Mouse (Mus musculus) left cerebral cortex, adult 18-20 months (tissue): ENCODE data around the gene Ubl3. TPM values are rescaled to one million over a fixed set of nuclear protein-coding genes. Genes with fewer than 3 reads are reported as not detected.

Experiments used
- DNase-seq, 2 experiments: peaks; one replicate each; pipeline ENCODE4 v3.0.0; 2021 to 2022; ENCODE audit warnings: low spot score in 2 of 2, mixed read lengths in 1 of 2
- long read RNA-seq, 2 experiments: library from polyadenylated mRNA; stranded (forward); transcript quantifications; one replicate each; pipeline ENCODE4 v2.0.0; 2021
- total RNA-seq, 2 experiments: library from RNA; stranded (reverse); gene quantifications; 2 replicates each; pipeline ENCODE4 v1.2.3; 2021

The Ubl3 gene
- 100 to 1,000 TPM; 244 to 266 TPM for total RNA-seq
- long read RNA-seq, experiment 1, full-length matches to known transcripts: 416 of 434 reads
- long read RNA-seq, experiment 1, partial matches to known transcripts: 7 of 434 reads
- long read RNA-seq, experiment 1, other reads (novel, unspliced or antisense): 11 of 434 reads
- long read RNA-seq, experiment 2, transcript Ubl3-204 (6 exons, 2,064 nt): minor isoform, 64 of 335 reads
- long read RNA-seq, experiment 2, transcript Ubl3-201 (5 exons, 2,537 nt): major isoform, 256 of 335 reads
- long read RNA-seq, experiment 2, partial matches to known transcripts: 4 of 335 reads
- long read RNA-seq, experiment 2, other reads (novel, unspliced or antisense): 11 of 335 reads

DNA sequence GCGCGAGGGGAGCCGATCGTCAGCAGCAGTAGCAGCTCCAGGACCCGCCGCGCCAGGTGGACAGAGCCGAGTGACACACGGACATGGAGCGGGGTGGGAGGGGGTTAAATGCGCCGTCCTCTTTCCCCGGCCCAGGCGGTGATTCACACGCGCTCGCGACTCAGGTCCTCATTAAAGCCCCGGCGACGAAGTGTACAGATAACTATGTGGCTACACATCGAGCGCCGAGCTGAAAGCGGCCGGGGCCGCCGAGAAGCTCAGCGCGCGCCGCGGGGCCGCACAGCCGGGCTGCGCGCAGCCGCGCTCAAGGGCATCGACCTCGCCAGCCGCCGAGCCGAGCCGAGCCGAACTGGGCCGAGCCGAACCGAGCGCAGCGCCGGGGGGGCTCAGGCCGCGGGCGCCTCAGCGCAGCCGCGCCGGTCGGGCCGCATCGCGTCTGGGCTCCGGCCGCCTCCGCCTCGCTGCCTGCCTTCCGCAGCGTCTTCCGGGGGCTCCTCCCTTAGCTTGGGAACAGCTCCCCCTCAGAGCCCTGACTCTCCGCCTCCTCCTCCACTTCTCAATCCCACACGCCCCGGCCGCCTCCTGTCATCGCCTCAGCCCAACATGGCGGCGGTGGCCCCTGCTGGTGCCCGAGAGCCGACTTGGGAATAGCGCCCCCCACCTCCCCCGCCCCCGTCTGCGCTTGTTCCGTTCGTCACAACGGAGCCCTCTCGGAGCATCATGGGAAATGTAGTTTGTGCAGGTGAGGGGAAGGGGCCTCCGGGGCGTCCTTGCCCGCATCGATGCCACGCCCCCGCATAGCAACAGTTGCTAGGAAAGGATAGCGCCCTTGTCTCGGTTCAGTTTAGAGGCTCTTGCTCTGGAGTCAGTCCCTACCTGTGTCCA lies at the start of gene Ubl3:
Gene Ubl3, minus strand, starts transcription at position 603 of the 885 bp plus-strand sequence.
- DNase-seq: peak; percentile 85 to 89

- DNase-seq: no peak
Observed at GRCm38 (mm10) chr5:148598376-148598775, 45.8 kb upstream of the Ubl3 start.

DNA sequence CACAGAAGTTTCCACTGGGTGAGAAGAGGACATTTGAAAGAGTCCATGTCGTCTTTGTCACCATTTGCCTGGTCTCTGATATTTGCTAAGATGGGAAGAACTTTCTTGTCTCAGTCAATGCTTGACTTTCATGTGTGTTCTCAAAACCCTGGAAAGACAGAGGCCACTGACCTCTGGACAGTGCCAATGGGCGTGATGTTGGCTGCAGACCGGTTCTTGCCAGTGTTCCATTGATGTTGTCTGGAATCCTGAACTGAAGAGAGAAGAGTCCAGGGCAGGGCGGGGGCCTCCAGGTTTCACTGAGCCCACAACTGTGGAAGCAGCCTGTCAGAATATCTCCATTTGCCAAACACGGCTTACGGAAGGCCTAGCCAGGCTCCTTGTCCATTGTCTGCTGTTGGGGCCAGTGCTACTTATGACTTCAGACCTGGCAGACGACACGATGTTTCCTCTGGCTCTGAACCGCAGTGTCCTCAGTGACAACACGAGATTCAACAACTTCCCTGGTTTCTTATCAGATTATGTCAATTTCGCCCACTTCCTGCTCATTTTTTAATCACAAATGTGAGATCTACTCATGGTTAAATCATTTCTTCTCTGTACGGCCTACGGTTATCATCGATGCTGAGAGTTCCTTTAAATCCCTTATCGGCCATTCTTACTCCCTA lies 43.6 kb upstream of the Ubl3 start:
- DNase-seq: no peak

DNA sequence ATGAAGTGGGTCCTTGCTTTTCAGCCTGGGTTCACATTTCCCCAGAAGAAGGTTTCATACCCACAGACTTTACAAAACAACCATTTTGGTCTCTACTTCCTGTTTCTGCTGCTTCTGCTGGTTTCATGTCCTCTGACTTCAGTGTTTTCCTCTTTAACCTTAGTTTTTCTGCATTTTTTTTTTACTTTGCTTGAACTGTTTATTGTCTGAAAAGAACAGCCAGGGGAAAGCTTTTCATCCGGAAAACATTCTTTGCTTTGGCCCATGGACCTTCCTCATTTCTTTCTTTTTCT lies 42.8 kb upstream of the Ubl3 start:
- no peak for DNase-seq

GRCm38 (mm10) chr5:148594693-148595458 lies 42.3 kb upstream of the Ubl3 start:
- no peak for DNase-seq

DNA sequence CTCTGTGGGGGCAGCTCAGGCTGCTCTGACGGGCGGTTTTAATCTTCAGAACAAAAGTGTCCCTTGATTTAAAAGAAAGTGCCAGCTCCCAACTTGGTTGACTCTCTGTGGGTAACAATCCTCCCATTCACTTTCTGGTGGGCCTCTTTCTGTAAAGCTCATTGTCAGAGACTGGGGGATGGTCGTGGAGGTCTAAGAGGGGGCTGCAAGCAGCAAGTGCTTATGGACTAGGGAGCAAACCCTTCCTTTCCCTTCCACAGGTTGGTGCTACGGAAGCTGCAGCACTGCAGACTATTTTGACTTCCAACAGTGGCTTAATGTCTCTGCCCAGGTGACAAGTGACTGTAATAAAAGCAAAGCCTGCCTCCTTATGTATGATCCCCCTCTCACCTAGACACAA lies 41.0 kb upstream of the Ubl3 start:
- DNase-seq: no peak

DNA sequence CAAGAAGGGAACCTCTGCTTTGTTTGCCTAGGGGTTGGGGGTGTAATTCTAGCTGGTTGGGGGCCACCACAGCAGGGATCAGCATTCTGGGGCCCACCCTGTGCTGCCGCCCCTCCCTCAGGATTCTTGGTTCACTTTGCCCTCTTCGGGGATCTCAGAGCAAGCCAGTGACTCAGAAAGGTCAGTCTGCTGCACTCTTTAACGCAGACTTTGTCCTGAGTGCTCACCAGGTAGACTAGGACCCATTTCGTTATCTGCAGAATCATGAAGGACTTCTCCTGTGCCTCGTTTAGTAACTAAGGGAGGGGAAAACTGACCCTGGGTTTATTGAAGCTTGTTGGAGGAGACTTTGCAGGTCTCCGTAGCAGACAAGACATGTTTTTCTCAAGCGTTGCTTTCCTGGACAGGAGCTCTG lies 38.9 kb upstream of the Ubl3 start:
- no peak for DNase-seq

GRCm38 (mm10) chr5:148590603-148591447 lies 38.2 kb upstream of the Ubl3 start:
- no peak for DNase-seq

DNA sequence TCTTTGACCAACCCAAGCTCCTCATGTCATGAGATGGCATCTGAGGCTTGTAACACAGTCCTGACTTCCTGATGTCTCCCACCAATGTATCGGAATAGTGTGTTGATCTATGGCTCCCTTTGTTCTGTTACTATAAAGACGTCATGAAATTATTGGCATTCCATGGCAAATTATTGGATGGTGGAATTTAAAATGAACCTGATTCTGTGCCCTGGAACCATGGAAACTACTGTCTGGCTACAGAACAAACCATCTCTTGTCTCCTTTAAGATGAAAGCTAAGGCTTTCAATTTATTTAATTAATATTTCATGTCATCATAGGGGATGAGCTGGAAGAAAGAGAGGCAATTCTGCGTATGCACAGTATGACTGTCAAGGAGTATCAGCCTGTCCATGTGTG lies 36.4 kb upstream of the Ubl3 start:
- DNase-seq: no peak

- no peak for DNase-seq
Observed at GRCm38 (mm10) chr5:148588142-148588650, 35.6 kb upstream of the Ubl3 start.

GRCm38 (mm10) chr5:148580388-148580985 lies 27.9 kb upstream of the Ubl3 start:
- DNase-seq: no peak

GRCm38 (mm10) chr5:148579156-148579555 lies 26.6 kb upstream of the Ubl3 start:
- DNase-seq: no peak

DNA sequence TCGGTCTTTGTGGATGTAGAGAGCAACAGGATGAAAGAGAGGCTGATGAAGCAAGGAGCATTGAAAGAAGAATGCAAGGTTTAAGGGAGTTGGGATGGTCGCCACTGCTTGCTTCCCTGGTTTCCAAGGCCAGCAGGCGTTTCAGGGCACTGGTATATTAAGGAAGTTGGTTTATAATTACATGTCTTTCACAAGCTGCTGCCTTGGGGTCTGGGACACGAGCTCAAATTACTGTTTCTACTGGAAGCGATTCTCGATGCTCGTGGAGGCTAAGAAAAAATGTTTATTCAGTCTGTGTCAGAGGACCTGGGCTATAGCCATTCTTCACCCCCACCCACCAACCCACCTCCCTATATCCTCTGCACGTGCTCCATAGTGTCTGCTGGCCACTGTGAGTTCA lies 25.8 kb upstream of the Ubl3 start:
- no peak for DNase-seq

- no peak for DNase-seq
Observed at GRCm38 (mm10) chr5:148577278-148577677, 24.7 kb upstream of the Ubl3 start.

GRCm38 (mm10) chr5:148575163-148575562 lies 22.6 kb upstream of the Ubl3 start:
- no peak for DNase-seq

GRCm38 (mm10) chr5:148572676-148573075 lies 20.1 kb upstream of the Ubl3 start:
- no peak for DNase-seq

- no peak for DNase-seq
Observed at GRCm38 (mm10) chr5:148570571-148571304, 18.1 kb upstream of the Ubl3 start.

- no peak for DNase-seq
Observed at GRCm38 (mm10) chr5:148569444-148569843, 16.9 kb upstream of the Ubl3 start.

DNA sequence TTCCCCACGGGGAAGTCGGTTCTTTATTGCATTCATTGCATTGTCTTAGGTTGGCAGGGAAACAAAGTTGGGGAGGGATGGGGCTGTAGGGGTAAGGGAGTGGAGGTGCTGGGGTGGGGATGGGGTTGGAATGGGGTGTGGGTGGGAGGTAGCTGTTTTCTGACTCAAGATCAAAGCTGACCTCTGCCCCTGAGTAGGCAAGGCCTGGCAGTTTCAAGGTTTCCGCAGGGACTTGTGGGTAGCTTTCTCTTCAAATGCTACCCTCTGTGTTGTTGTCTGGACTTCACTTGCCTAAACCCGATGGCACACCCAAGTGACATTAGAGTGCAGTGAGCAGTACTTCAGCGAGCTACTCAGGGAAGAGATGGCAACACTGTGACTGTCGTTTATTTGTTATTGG lies 13.0 kb upstream of the Ubl3 start:
- no peak for DNase-seq
